Mouse (Mus musculus) CH12.LX (cell line): ENCODE measurements around the gene Eme2. TPM values are rescaled to one million over a fixed set of nuclear protein-coding genes. Genes with fewer than 3 reads are reported as not detected.

Experiments used
- DNase-seq: peaks from one replicate; pipeline ENCODE4 v3.0.0-alpha.2; 2013; ENCODE audit errors: extremely low read depth
- H3K27ac ChIP-seq: 2 replicates; pipeline ENCODE4 v1.5.1; 2012; ENCODE audit warnings: low read depth, mild to moderate bottlenecking, control low read depth, moderate library complexity; ENCODE audit not compliant: insufficient read depth
- H3K27me3 ChIP-seq: replicated peaks from 2 replicates; pipeline ENCODE3; 2012; ENCODE audit warnings: inconsistent platforms
- H3K36me3 ChIP-seq, 2 experiments: replicated peaks in 1 of 2; 2 replicates each; pipeline versions ENCODE3 to v1.6.1; 2012; ENCODE audit warnings: inconsistent platforms in 1 of 2, low read length in 1 of 2, mild to moderate bottlenecking in 1 of 2, mixed read lengths in 1 of 2, moderate library complexity in 1 of 2; ENCODE audit not compliant: control insufficient read depth in 1 of 2, insufficient read depth in 1 of 2
- H3K4me1 ChIP-seq, 2 experiments: 2 replicates each; pipeline ENCODE4 v1.6.1; 2012; ENCODE audit warnings: inconsistent platforms in 1 of 2, moderate library complexity in 1 of 2; ENCODE audit not compliant: insufficient read depth in 2 of 2, control insufficient read depth in 1 of 2
- H3K4me2 ChIP-seq: 2 replicates; pipeline ENCODE4 v1.6.1; 2012; ENCODE audit warnings: low read depth, mild to moderate bottlenecking, control low read depth; ENCODE audit not compliant: poor library complexity, insufficient read depth, severe bottlenecking
- H3K4me3 ChIP-seq, 3 experiments: fragments of 150-350 bp in 1 of 3; sonication (generic) in 1 of 3; replicated peaks in 1 of 3; 2 replicates each; pipeline versions ENCODE3 to v1.5.1; 2011 to 2012; ENCODE audit warnings: low read depth in 2 of 3, low read length in 2 of 3, mild to moderate bottlenecking in 2 of 3, moderate library complexity in 2 of 3, control low read depth in 1 of 3, improper control_type of control experiment in 1 of 3, inconsistent platforms in 1 of 3, mixed read lengths in 1 of 3; ENCODE audit not compliant: poor library complexity in 1 of 3
- H3K79me2 ChIP-seq: replicated peaks from 2 replicates; pipeline ENCODE4 v1.6.1; 2012; ENCODE audit warnings: mild to moderate bottlenecking, moderate library complexity; ENCODE audit not compliant: control insufficient read depth, poor library complexity, insufficient read depth, severe bottlenecking; ENCODE audit errors: extremely low read depth
- H3K9ac ChIP-seq: 2 replicates; pipeline ENCODE4 v1.6.1; 2012; ENCODE audit warnings: low read depth, mild to moderate bottlenecking, control low read depth, moderate library complexity; ENCODE audit not compliant: insufficient read depth
- H3K9me3 ChIP-seq: replicated peaks from 2 replicates; pipeline ENCODE3; 2012; ENCODE audit warnings: low read length, inconsistent platforms, mixed read lengths
- BHLHE40 ChIP-seq: IDR thresholded peaks from 2 replicates; pipeline ENCODE4 v1.6.1; 2011; ENCODE audit warnings: mild to moderate bottlenecking, low read depth, low read length, improper control_type of control experiment
- CHD1 ChIP-seq: IDR thresholded peaks from 2 replicates; pipeline ENCODE4 v1.6.1; 2012; ENCODE audit warnings: low read depth, low read length, improper control_type of control experiment, inconsistent platforms
- CTCF ChIP-seq, 2 experiments: IDR thresholded peaks in 1 of 2; conservative IDR thresholded peaks in 1 of 2; 2 replicates each; pipeline ENCODE4 v1.5.1; 2011 to 2012; ENCODE audit warnings: low read depth in 2 of 2, low read length in 2 of 2, improper control_type of control experiment in 1 of 2, inconsistent platforms in 1 of 2, mild to moderate bottlenecking in 1 of 2, moderate library complexity in 1 of 2
- EP300 ChIP-seq: IDR thresholded peaks from 2 replicates; pipeline ENCODE4 v1.6.1; 2011; ENCODE audit warnings: low read length, improper control_type of control experiment
- HCFC1 ChIP-seq: IDR thresholded peaks from 2 replicates; pipeline ENCODE4 v1.6.1; 2012; ENCODE audit warnings: low read depth, mild to moderate bottlenecking, inconsistent platforms, low read length, improper control_type of control experiment
- JUN ChIP-seq: IDR thresholded peaks from 2 replicates; pipeline ENCODE4 v1.6.1; 2011; ENCODE audit warnings: low read depth, mild to moderate bottlenecking, low read length, improper control_type of control experiment, moderate library complexity; ENCODE audit not compliant: insufficient read depth
- JUND ChIP-seq: conservative IDR thresholded peaks from 2 replicates; pipeline ENCODE4 v1.6.1; 2011; ENCODE audit warnings: low read depth, low read length, improper control_type of control experiment
- KAT2A ChIP-seq: IDR thresholded peaks from 2 replicates; pipeline ENCODE4 v1.6.1; 2012; ENCODE audit warnings: low read length, improper control_type of control experiment, inconsistent platforms; ENCODE audit not compliant: insufficient replicate concordance
- MAFK ChIP-seq: IDR thresholded peaks from 2 replicates; pipeline ENCODE4 v1.6.1; 2011; ENCODE audit warnings: low read length, improper control_type of control experiment; ENCODE audit not compliant: insufficient replicate concordance
- MEF2A ChIP-seq: IDR thresholded peaks from 2 replicates; pipeline ENCODE4 v1.6.1; 2014; ENCODE audit warnings: low read depth, mild to moderate bottlenecking, inconsistent platforms, low read length, improper control_type of control experiment, borderline replicate concordance
- MXI1 ChIP-seq: IDR thresholded peaks from 2 replicates; pipeline ENCODE4 v1.6.1; 2011; ENCODE audit warnings: mild to moderate bottlenecking, low read depth, low read length, improper control_type of control experiment
- MYC ChIP-seq: IDR thresholded peaks from 2 replicates; pipeline ENCODE4 v1.6.1; 2011; ENCODE audit warnings: low read depth, mild to moderate bottlenecking, improper control_type of control experiment, low read length
- NRF1 ChIP-seq: IDR thresholded peaks from 2 replicates; pipeline ENCODE4 v1.6.1; 2014; ENCODE audit warnings: low read depth, mild to moderate bottlenecking, inconsistent platforms, low read length, improper control_type of control experiment, moderate library complexity
- POLR2A ChIP-seq: IDR thresholded peaks from 2 replicates; pipeline ENCODE4 v1.6.1; 2011; ENCODE audit warnings: low read depth, mild to moderate bottlenecking, improper control_type of control experiment, low read length
- POLR2AphosphoS2 ChIP-seq: IDR thresholded peaks from 2 replicates; pipeline ENCODE4 v1.6.1; 2011; ENCODE audit warnings: low read depth, low read length, improper control_type of control experiment
- RCOR1 ChIP-seq: conservative IDR thresholded peaks from 2 replicates; pipeline ENCODE4 v1.6.1; 2012; ENCODE audit warnings: low read depth, mild to moderate bottlenecking, inconsistent platforms, low read length, improper control_type of control experiment
- SMC3 ChIP-seq: IDR thresholded peaks from 2 replicates; pipeline ENCODE4 v1.6.1; 2011; ENCODE audit warnings: low read depth, low read length, improper control_type of control experiment
- TBP ChIP-seq: conservative IDR thresholded peaks from 2 replicates; pipeline ENCODE4 v1.6.1; 2011; ENCODE audit warnings: low read depth, low read length, improper control_type of control experiment
- TCF12 ChIP-seq: IDR thresholded peaks from 2 replicates; pipeline ENCODE4 v1.6.1; 2014; ENCODE audit warnings: low read depth, mild to moderate bottlenecking, inconsistent platforms, low read length, improper control_type of control experiment
- USF1 ChIP-seq: IDR thresholded peaks from 2 replicates; pipeline ENCODE4 v1.6.1; 2014; ENCODE audit warnings: low read depth, mild to moderate bottlenecking, inconsistent platforms, low read length, improper control_type of control experiment
- ZKSCAN1 ChIP-seq: IDR thresholded peaks from 2 replicates; pipeline ENCODE4 v1.6.1; 2012; ENCODE audit warnings: low read depth, inconsistent platforms, low read length, improper control_type of control experiment, borderline replicate concordance
- ZMIZ1 ChIP-seq: IDR thresholded peaks from 2 replicates; pipeline ENCODE4 v1.6.1; 2012; ENCODE audit warnings: low read depth, mild to moderate bottlenecking, inconsistent platforms, low read length, improper control_type of control experiment
- ZNF384 ChIP-seq: IDR thresholded peaks from 2 replicates; pipeline ENCODE4 v1.6.1; 2012; ENCODE audit warnings: low read depth, low read length, improper control_type of control experiment, inconsistent platforms
- dilution Hi-C: fragments of 300-500 bp; cut with MboI; formaldehyde crosslinking; loops from 2 replicates; pipeline ENCODE4 v1.14.3; 2020; ENCODE audit warnings: low sequenced_read_pairs; ENCODE audit not compliant: extremely low pct_unique_long_range_greater_than_20kb, extremely low pct_ligation_motif_present
- in situ Hi-C: fragments of 300-500 bp; cut with MboI; formaldehyde crosslinking; loops from 3 replicates; pipeline ENCODE4 v1.14.3; 2019; ENCODE audit warnings: low sequenced_read_pairs, low pct_ligation_motif_present, low pct_unique_long_range_greater_than_20kb, mixed read lengths
- polyA plus RNA-seq: library from polyadenylated mRNA; unstranded; fragments of >175 nt; gene quantifications from 2 replicates; pipeline ENCODE4 v1.2.1, GENCODE M21; 2012; ENCODE audit warnings: low read depth; ENCODE audit not compliant: insufficient read length
- total RNA-seq, 2 experiments: library from RNA; depleted of rRNA; stranded (reverse); fragments of 300-350 nt in 1 of 2; fragments of >200 nt in 1 of 2; gene quantifications; 2 replicates each; pipeline ENCODE4 v1.2.3; 2012 to 2014

Gene Eme2
- total and polyA plus RNA-seq, 3 experiments: 12.7 to 19.7 (median 16.9) TPM

DNA sequence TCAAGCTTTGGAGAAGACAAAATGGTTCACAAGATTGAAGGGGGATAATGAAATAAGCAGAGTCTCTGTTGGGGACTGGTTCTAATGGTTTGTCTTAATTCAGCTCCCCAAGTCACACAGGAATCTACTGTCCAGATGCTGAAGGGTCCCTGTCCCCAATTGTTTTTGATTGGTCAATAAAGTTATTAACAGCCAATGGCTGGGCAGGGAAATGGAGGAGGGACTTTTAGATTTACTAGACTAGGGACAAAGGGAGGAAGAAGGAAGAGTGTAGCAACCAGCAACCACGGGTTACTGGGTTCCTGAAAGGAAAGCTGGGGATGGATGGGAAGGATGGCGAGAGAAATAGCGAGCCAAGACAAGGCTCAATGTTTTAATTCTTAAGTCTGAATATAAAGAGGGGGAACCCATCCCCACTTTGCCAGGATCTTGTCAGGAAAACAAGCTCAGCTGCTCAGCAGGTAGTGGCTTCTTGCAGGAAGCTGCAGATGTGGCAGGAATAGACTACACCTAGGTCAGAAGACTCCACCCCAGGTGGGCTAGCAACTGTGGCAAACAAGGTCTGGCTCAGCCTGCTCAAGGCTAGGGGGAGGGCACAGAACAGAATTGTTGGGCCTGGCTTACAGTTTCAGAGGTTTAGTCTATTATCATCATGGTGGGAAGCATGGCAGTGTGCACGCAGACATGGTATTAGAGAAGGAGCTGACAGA lies 21.0 kb downstream of the Eme2 start:
- H3K4me3 ChIP-seq: no peak overlapping the region
- H3K9ac ChIP-seq: no peak overlapping the region
- no peak for DNase-seq
- in situ Hi-C loops: no loop called here
- no peak overlapping the region for H3K27ac ChIP-seq
- H3K27me3 ChIP-seq: no peaks in the 10 kb centered on the region
- no peaks in the 10 kb centered on the region for H3K9me3 ChIP-seq
- peaks cover 12 to 37% of the 10 kb centered on the region in 2 experiments for H3K4me1 ChIP-seq
- H3K36me3 ChIP-seq: peaks cover 0 to 38% of the 10 kb centered on the region in 2 experiments
- TF ChIP-seq CTCF (conservative IDR thresholded peaks at IDR 0.05 in 1 of 2, IDR thresholded peaks at IDR 0.05 in 1 of 2; ENCODE audit: low read depth in 2 of 2, low read length in 2 of 2) (no peak), TCF12 (no peak), CHD1 (no peak), ZNF384 (no peak), MAFK (no peak), JUN (no peak), TBP (no peak), EP300 (no peak), RCOR1 (no peak), POLR2AphosphoS2 (no peak), ZKSCAN1 (no peak), HCFC1 (no peak), BHLHE40 (no peak), POLR2A (no peak), MXI1 (no peak), USF1 (no peak), SMC3 (no peak), MEF2A (no peak)
- H3K79me2 ChIP-seq: no peaks in the 10 kb centered on the region
- no peak overlapping the region for H3K4me2 ChIP-seq
- dilution Hi-C loops: no loop called here

DNA sequence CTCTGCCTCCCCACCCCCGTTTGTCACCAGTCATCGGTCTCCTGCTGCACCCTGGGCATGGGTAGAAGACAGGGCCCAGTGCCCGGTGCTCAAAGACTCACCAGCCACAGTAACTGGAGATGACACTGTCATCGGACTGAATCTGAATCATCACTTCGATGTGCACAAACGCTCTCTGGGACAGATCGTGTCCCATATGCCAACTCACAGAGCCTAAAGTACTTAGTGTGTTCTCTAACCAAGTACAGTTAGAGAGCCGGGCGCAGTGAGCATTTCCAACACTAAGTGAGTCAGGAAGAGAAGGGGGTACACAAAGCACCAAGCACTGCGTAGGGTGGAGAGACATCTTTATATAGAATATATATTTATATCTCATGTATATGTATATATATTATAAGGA lies 27.0 kb downstream of the Eme2 start:
- no peak overlapping the region for H3K9ac ChIP-seq
- no peak overlapping the region for H3K4me3 ChIP-seq
- H3K27ac ChIP-seq: no peak overlapping the region
- H3K79me2 ChIP-seq: no peaks in the 10 kb centered on the region
- no peaks in the 10 kb centered on the region for H3K4me1 ChIP-seq
- in situ Hi-C loops (no loop called here), dilution Hi-C loops (no loop called here)
- H3K4me2 ChIP-seq: no peak overlapping the region
- no peak for DNase-seq
- H3K27me3 ChIP-seq: no peaks in the 10 kb centered on the region
- peaks cover 20 to 83% of the 10 kb centered on the region in 2 experiments for H3K36me3 ChIP-seq
- no peaks in the 10 kb centered on the region for H3K9me3 ChIP-seq
- TF ChIP-seq MYC: no peak
- no peak for TF ChIP-seq POLR2AphosphoS2
- TF ChIP-seq KAT2A: no peak
- no peak for TF ChIP-seq NRF1
- TF ChIP-seq SMC3: no peak
- TF ChIP-seq ZMIZ1: no peak
- TF ChIP-seq JUND: no peak
- TF ChIP-seq EP300: no peak
- no peak for TF ChIP-seq JUN
